Mouse (Mus musculus): ENCODE results near the gene Srgap2. TPM values are rescaled to one million over a fixed set of nuclear protein-coding genes. Genes with fewer than 3 reads are reported as not detected.

The Srgap2 gene
- polyA plus RNA-seq, 1 experiment from 2014 or later = 16.4 TPM

- Histone ChIP-seq H3K9me3 (ENCODE audit: control insufficient read depth, low read length) (no peaks in the 10 kb centered on the region), H3K27ac (ENCODE audit: low read depth) (no peak overlapping the region), H3K4me2 (ENCODE audit: low read length) (no peak overlapping the region), H3K36me3 (ENCODE audit: control insufficient read depth, insufficient read depth, low read length) (no peaks in the 10 kb centered on the region), H3K4me3 (ENCODE audit: low read depth, low read length) (no peak overlapping the region), H3K9ac (ENCODE audit: low read length) (no peak overlapping the region), H3K27me3 (replicated peaks; ENCODE audit: control insufficient read depth, insufficient read depth, low read length) (no peaks in the 10 kb centered on the region), H3K4me1 (replicated peaks; ENCODE audit: control insufficient read depth, insufficient read depth, low read length) (no peaks in the 10 kb centered on the region; the same call in 1 of the 2 replicates)
- WGBS = 49% methylated on average over 4 of the region's 4 CpGs
- DNase-seq (ENCODE audit: low spot score) = no peak
- ATAC-seq (replicated peaks; ENCODE audit: low FRiP score, low TSS enrichment, low read depth) = no peak
Observed at GRCm38 (mm10) chr1:131491579-131491978, 35.6 kb downstream of the Srgap2 start.

GRCm38 (mm10) chr1:131489312-131489711 lies 37.8 kb downstream of the Srgap2 start:
- Histone ChIP-seq H3K9me3 (ENCODE audit: control insufficient read depth, low read length) (no peaks in the 10 kb centered on the region), H3K4me1 (replicated peaks; ENCODE audit: control insufficient read depth, insufficient read depth, low read length) (no peaks in the 10 kb centered on the region; the same call in 1 of the 2 replicates), H3K9ac (ENCODE audit: low read length) (no peak overlapping the region), H3K36me3 (ENCODE audit: control insufficient read depth, insufficient read depth, low read length) (no peaks in the 10 kb centered on the region), H3K4me2 (ENCODE audit: low read length) (no peak overlapping the region), H3K4me3 (ENCODE audit: low read depth, low read length) (no peak overlapping the region), H3K27me3 (replicated peaks; ENCODE audit: control insufficient read depth, insufficient read depth, low read length) (no peaks in the 10 kb centered on the region), H3K27ac (ENCODE audit: low read depth) (no peak overlapping the region)
- WGBS = 91% methylated on average over 3 of the region's 3 CpGs
- no peak for DNase-seq (ENCODE audit: low spot score)
- no peak for ATAC-seq (replicated peaks; ENCODE audit: low FRiP score, low TSS enrichment, low read depth)

- Histone ChIP-seq H3K27me3 (replicated peaks; ENCODE audit: control insufficient read depth, insufficient read depth, low read length) (no peaks in the 10 kb centered on the region), H3K4me2 (ENCODE audit: low read length) (no peak overlapping the region), H3K4me3 (ENCODE audit: low read depth, low read length) (no peak overlapping the region), H3K9me3 (ENCODE audit: control insufficient read depth, low read length) (no peaks in the 10 kb centered on the region), H3K36me3 (ENCODE audit: control insufficient read depth, insufficient read depth, low read length) (no peaks in the 10 kb centered on the region), H3K9ac (ENCODE audit: low read length) (no peak overlapping the region), H3K4me1 (replicated peaks; ENCODE audit: control insufficient read depth, insufficient read depth, low read length) (0 out of 2 replicates have a peak, but pooled peaks cover 3% of the 10 kb centered on the region), H3K27ac (ENCODE audit: low read depth) (no peak overlapping the region)
- no peak for ATAC-seq (replicated peaks; ENCODE audit: low FRiP score, low TSS enrichment, low read depth)
- DNase-seq (ENCODE audit: low spot score) = no peak
- 72% methylated on average over 5 of the region's 5 CpGs for WGBS
Observed at GRCm38 (mm10) chr1:131486094-131486850, 40.9 kb downstream of the Srgap2 start.

- H3K4me2 ChIP-seq (ENCODE audit: low read length) = no peak overlapping the region
- 0 out of 2 replicates have a peak, but pooled peaks cover 3% of the 10 kb centered on the region for H3K4me1 ChIP-seq (replicated peaks; ENCODE audit: control insufficient read depth, insufficient read depth, low read length)
- ATAC-seq (replicated peaks; ENCODE audit: low FRiP score, low TSS enrichment, low read depth) = no peak
- no peaks in the 10 kb centered on the region for H3K9me3 ChIP-seq (ENCODE audit: control insufficient read depth, low read length)
- no peak overlapping the region for H3K9ac ChIP-seq (ENCODE audit: low read length)
- no peak overlapping the region for H3K4me3 ChIP-seq (ENCODE audit: low read depth, low read length)
- H3K27ac ChIP-seq (ENCODE audit: low read depth) = no peak overlapping the region
- H3K36me3 ChIP-seq (ENCODE audit: control insufficient read depth, insufficient read depth, low read length) = no peaks in the 10 kb centered on the region
- no peak for DNase-seq (ENCODE audit: low spot score)
- WGBS = 82% methylated on average over 3 of the region's 3 CpGs
- no peaks in the 10 kb centered on the region for H3K27me3 ChIP-seq (replicated peaks; ENCODE audit: control insufficient read depth, insufficient read depth, low read length)
Observed at GRCm38 (mm10) chr1:131482242-131482641, 44.9 kb downstream of the Srgap2 start.

- Histone ChIP-seq H3K4me1 (replicated peaks; ENCODE audit: control insufficient read depth, insufficient read depth, low read length) (0 out of 2 replicates have a peak, but pooled peaks cover 3% of the 10 kb centered on the region), H3K27me3 (replicated peaks; ENCODE audit: control insufficient read depth, insufficient read depth, low read length) (no peaks in the 10 kb centered on the region), H3K4me3 (ENCODE audit: low read depth, low read length) (no peak overlapping the region), H3K27ac (ENCODE audit: low read depth) (no peak overlapping the region), H3K9ac (ENCODE audit: low read length) (no peak overlapping the region), H3K36me3 (ENCODE audit: control insufficient read depth, insufficient read depth, low read length) (no peaks in the 10 kb centered on the region), H3K9me3 (ENCODE audit: control insufficient read depth, low read length) (no peaks in the 10 kb centered on the region), H3K4me2 (ENCODE audit: low read length) (no peak overlapping the region)
- ATAC-seq (replicated peaks; ENCODE audit: low FRiP score, low TSS enrichment, low read depth) (no peak), DNase-seq (ENCODE audit: low spot score) (no peak)
Observed at GRCm38 (mm10) chr1:131481391-131481790, 45.8 kb downstream of the Srgap2 start.

- Histone ChIP-seq H3K9me3 (ENCODE audit: control insufficient read depth, low read length) (no peaks in the 10 kb centered on the region), H3K27me3 (replicated peaks; ENCODE audit: control insufficient read depth, insufficient read depth, low read length) (no peaks in the 10 kb centered on the region), H3K9ac (ENCODE audit: low read length) (no peak overlapping the region), H3K4me3 (ENCODE audit: low read depth, low read length) (no peak overlapping the region), H3K36me3 (ENCODE audit: control insufficient read depth, insufficient read depth, low read length) (no peaks in the 10 kb centered on the region), H3K27ac (ENCODE audit: low read depth) (no peak overlapping the region), H3K4me1 (replicated peaks; ENCODE audit: control insufficient read depth, insufficient read depth, low read length) (0 out of 2 replicates have a peak, but pooled peaks cover 3% of the 10 kb centered on the region), H3K4me2 (ENCODE audit: low read length) (no peak overlapping the region)
- no peak for ATAC-seq (replicated peaks; ENCODE audit: low FRiP score, low TSS enrichment, low read depth)
- 75% methylated on average over 2 of the region's 2 CpGs for WGBS
- no peak for DNase-seq (ENCODE audit: low spot score)
Observed at GRCm38 (mm10) chr1:131478770-131479305, 48.3 kb downstream of the Srgap2 start.

GRCm38 (mm10) chr1:131475306-131475705 lies 51.8 kb downstream of the Srgap2 start:
- ATAC-seq (replicated peaks; ENCODE audit: low FRiP score, low TSS enrichment, low read depth) (no peak), DNase-seq (ENCODE audit: low spot score) (no peak)
- Histone ChIP-seq H3K4me2 (ENCODE audit: low read length) (no peak overlapping the region), H3K27me3 (replicated peaks; ENCODE audit: control insufficient read depth, insufficient read depth, low read length) (no peaks in the 10 kb centered on the region), H3K4me3 (ENCODE audit: low read depth, low read length) (no peak overlapping the region), H3K36me3 (ENCODE audit: control insufficient read depth, insufficient read depth, low read length) (no peaks in the 10 kb centered on the region), H3K9me3 (ENCODE audit: control insufficient read depth, low read length) (no peaks in the 10 kb centered on the region), H3K9ac (ENCODE audit: low read length) (no peak overlapping the region), H3K4me1 (replicated peaks; ENCODE audit: control insufficient read depth, insufficient read depth, low read length) (no peaks in the 10 kb centered on the region), H3K27ac (ENCODE audit: low read depth) (no peak overlapping the region)

GRCm38 (mm10) chr1:131473631-131474118 lies 53.5 kb downstream of the Srgap2 start:
- Histone ChIP-seq H3K4me1 (replicated peaks; ENCODE audit: control insufficient read depth, insufficient read depth, low read length) (no peaks in the 10 kb centered on the region), H3K4me2 (ENCODE audit: low read length) (no peak overlapping the region), H3K27me3 (replicated peaks; ENCODE audit: control insufficient read depth, insufficient read depth, low read length) (no peaks in the 10 kb centered on the region), H3K9me3 (ENCODE audit: control insufficient read depth, low read length) (no peaks in the 10 kb centered on the region), H3K36me3 (ENCODE audit: control insufficient read depth, insufficient read depth, low read length) (no peaks in the 10 kb centered on the region), H3K9ac (ENCODE audit: low read length) (no peak overlapping the region), H3K4me3 (ENCODE audit: low read depth, low read length) (no peak overlapping the region), H3K27ac (ENCODE audit: low read depth) (no peak overlapping the region)
- ATAC-seq (replicated peaks; ENCODE audit: low FRiP score, low TSS enrichment, low read depth) = no peak
- no peak for DNase-seq (ENCODE audit: low spot score)

- ATAC-seq (replicated peaks; ENCODE audit: low FRiP score, low TSS enrichment, low read depth) (no peak), DNase-seq (ENCODE audit: low spot score) (no peak)
- Histone ChIP-seq H3K4me3 (ENCODE audit: low read depth, low read length) (no peak overlapping the region), H3K4me1 (replicated peaks; ENCODE audit: control insufficient read depth, insufficient read depth, low read length) (no peaks in the 10 kb centered on the region), H3K27me3 (replicated peaks; ENCODE audit: control insufficient read depth, insufficient read depth, low read length) (no peaks in the 10 kb centered on the region), H3K4me2 (ENCODE audit: low read length) (no peak overlapping the region), H3K27ac (ENCODE audit: low read depth) (no peak overlapping the region), H3K9ac (ENCODE audit: low read length) (no peak overlapping the region), H3K36me3 (ENCODE audit: control insufficient read depth, insufficient read depth, low read length) (no peaks in the 10 kb centered on the region), H3K9me3 (ENCODE audit: control insufficient read depth, low read length) (no peaks in the 10 kb centered on the region)
- 86% methylated on average over 1 of the region's 1 CpGs for WGBS
Observed at GRCm38 (mm10) chr1:131470597-131470996, 56.6 kb downstream of the Srgap2 start.

Measured in intestine, embryonic 14.5 days (tissue).